Mouse (Mus musculus): Measurements from ENCODE around the gene Klrb1f. TPM values are rescaled to one million over a fixed set of nuclear protein-coding genes. Genes with fewer than 3 reads are reported as not detected.
"Not testable (repeated sequence)": the region's sequence is repeated elsewhere in the genome, so short reads cannot be mapped to it uniquely, and the experiment has no call there.

Klrb1f gene
- total RNA-seq, 2 experiments from 2014 or later: 23.6 to 32.0 TPM

DNA sequence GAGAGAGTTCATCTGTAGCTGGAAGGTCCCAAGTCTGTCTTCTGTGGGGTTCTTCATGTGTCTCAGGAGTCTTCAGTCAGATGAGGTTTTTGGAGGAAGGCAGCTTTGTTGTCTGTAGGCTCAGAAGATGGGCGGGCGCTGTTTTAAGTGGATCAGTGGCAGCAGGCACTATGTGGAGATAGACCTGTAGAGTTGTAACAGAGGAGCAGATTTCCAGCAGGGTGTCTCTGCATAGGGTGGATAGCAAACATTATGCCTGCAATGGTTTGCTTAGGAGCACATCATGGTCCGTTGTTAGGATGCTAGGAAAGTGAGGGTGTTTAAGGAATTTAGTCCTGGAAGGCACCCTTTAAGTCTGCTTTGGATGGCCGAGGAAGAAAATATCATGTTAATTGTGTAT lies 2.7 kb downstream of the Klrb1f start:
- ATAC-seq (replicated peaks; ENCODE audit: poor library complexity): no peak

DNA sequence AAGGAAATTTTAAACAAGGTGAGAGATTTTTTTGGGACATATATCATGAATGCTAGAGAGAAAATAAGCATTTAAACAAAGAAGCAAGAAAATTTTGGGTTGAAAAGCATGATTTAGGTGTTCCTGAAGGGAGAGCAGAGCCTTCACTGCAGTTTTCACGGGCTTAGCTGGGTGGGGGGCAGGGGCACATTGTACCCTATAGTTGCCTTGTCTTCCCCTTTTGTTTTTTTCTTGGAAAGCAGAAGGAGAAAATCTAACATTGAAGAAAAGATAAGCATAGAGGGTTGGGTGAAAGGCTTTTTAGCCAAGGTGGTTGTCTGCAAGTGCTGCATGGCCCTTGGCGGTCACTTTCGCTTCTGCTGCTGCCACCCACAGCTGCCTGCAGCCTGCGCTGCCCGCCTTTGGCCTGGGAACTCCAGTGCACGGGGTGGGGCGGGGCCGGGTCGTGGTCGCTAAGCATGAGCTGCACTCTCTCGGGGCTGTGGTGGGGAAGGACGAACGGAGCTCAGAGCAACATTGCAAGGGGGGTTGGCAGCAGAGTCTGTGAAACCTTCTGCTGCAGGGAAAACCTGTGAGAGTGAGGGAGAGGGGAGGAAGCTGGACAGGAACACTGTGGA lies 3.3 kb downstream of the Klrb1f start:
- ATAC-seq (replicated peaks; ENCODE audit: poor library complexity): peak; percentile 75

- peak; percentile 69 for ATAC-seq (replicated peaks; ENCODE audit: poor library complexity)
Observed at GRCm38 (mm10) chr6:129049596-129050251, 4.0 kb downstream of the Klrb1f start.

GRCm38 (mm10) chr6:129051086-129051485 lies 5.4 kb downstream of the Klrb1f start:
- 0 out of 2 replicates have a peak, but pooled peaks have one; percentile 9 for ATAC-seq (replicated peaks; ENCODE audit: poor library complexity)

- no peak for ATAC-seq (replicated peaks; ENCODE audit: poor library complexity)
Observed at GRCm38 (mm10) chr6:129051731-129052130, 6.0 kb downstream of the Klrb1f start.

GRCm38 (mm10) chr6:129056237-129056636 lies 10.5 kb downstream of the Klrb1f start:
- no peak for ATAC-seq (replicated peaks; ENCODE audit: poor library complexity)

DNA sequence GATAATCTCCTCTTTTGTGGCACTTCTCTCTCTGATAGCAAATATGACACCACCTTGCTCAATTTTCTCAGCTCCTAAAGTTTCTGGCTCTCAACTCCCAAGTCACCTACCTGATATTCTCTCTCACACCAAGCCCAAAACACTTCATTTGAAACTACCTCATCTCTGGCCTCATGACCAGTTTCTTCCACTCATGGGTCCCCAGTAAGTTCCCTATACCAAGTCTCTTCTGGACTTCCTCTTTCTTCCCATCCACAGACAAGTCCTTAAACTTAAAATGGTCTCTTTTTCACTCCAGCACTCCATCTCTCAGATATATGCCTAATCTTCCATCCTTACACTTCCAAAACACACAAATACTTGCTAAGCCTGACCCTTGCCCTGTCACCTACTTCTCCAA lies 12.3 kb downstream of the Klrb1f start:
- peak; percentile 92 for ATAC-seq (replicated peaks; ENCODE audit: poor library complexity)

- peak; percentile 27; the same call in 1 of the 2 replicates for ATAC-seq (replicated peaks; ENCODE audit: poor library complexity)
Observed at GRCm38 (mm10) chr6:129065407-129065806, 19.7 kb downstream of the Klrb1f start.

GRCm38 (mm10) chr6:129065857-129066256 lies 20.2 kb downstream of the Klrb1f start:
- peak; percentile 60; the same call in 1 of the 2 replicates for ATAC-seq (replicated peaks; ENCODE audit: poor library complexity)

- ATAC-seq (replicated peaks; ENCODE audit: poor library complexity): no peak
Observed at GRCm38 (mm10) chr6:129066530-129066929, 20.8 kb downstream of the Klrb1f start.

DNA sequence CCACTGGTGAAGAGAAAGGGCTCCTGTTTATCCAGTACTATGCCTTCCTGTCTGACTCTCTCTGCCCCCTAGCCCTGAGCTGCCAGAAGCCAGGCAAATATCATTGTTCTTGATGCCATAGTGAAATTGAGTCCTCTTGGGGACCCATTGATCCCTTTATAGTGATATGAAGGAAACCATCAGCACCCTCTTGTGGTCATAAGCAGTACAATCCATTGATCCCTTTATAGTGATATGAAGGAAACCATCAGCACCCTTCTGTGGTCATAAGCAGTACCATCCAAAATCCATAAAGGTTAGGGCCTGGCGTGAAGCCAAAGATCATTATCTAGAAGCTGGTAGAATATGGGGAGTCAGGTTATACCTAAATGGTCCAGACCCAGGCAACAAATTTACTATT lies 21.3 kb downstream of the Klrb1f start:
- peak; percentile 100 for ATAC-seq (replicated peaks; ENCODE audit: poor library complexity)

DNA sequence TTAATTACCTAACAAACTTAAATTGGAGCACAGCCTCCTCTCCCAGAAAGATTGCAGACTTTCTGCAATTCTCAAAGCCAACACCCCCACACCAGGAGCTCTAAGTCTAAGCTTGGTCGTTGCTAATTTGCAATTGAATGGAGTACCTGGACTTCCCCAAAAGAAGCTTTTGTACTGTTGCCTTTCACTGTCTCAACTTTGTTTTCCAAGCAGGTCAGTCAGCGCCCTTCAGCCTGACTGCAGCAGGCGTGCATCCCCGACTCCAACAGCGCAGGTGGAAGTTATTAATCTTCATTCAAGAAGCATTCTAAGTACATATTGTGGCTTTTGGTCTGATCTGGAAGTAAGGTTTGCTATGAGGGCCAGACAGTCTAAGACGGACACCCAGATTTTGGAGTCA lies 39.4 kb downstream of the Klrb1f start:
- no peak for ATAC-seq (replicated peaks; ENCODE audit: poor library complexity)

- not testable (repeated sequence) for ATAC-seq (replicated peaks; ENCODE audit: poor library complexity)
Observed at GRCm38 (mm10) chr6:129086031-129086430, 40.3 kb downstream of the Klrb1f start.

DNA sequence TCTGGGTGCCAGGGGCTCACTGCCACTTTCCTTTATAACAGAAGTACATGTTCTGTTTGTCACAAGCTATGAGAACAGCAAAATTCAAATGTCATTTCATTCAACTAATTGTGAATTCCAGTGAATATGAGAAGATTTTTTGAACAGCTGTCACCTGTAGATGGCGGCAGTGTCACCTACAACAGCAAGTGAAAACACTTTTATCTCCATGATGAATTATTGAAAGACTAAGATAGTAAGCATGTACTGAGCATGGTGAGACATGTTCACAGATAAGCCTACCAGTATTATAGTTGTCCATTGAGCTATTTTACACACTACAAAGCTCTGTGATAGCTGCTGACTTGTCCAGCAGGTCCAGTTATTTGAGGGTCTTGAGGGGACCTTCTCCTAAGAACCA lies 42.5 kb downstream of the Klrb1f start:
- ATAC-seq (replicated peaks; ENCODE audit: poor library complexity): peak; percentile 39

- not testable (repeated sequence) for ATAC-seq (replicated peaks; ENCODE audit: poor library complexity)
Observed at GRCm38 (mm10) chr6:129088596-129088995, 42.9 kb downstream of the Klrb1f start.

GRCm38 (mm10) chr6:129095166-129095565 lies 49.5 kb downstream of the Klrb1f start:
- peak; percentile 89 for ATAC-seq (replicated peaks; ENCODE audit: poor library complexity)

GRCm38 (mm10) chr6:129097929-129098328 lies 52.2 kb downstream of the Klrb1f start:
- peak; percentile 80 for ATAC-seq (replicated peaks; ENCODE audit: poor library complexity)

- not testable (repeated sequence) for ATAC-seq (replicated peaks; ENCODE audit: poor library complexity)
Observed at GRCm38 (mm10) chr6:129100794-129101193, 55.1 kb downstream of the Klrb1f start, which contains the start of gene Clec2e. Gene Clec2e, minus strand, starts transcription at chr6:129100913.

GRCm38 (mm10) chr6:129101604-129102003 lies 55.9 kb downstream of the Klrb1f start:
- no peak for ATAC-seq (replicated peaks; ENCODE audit: poor library complexity)

GRCm38 (mm10) chr6:129102858-129103555 lies 57.3 kb downstream of the Klrb1f start:
- ATAC-seq (replicated peaks; ENCODE audit: poor library complexity): peak; percentile 85
